Mouse (Mus musculus) thymus, adult 2 months (tissue): ENCODE measurements around the gene Pp2d1. TPM values are rescaled to one million over a fixed set of nuclear protein-coding genes. Genes with fewer than 3 reads are reported as not detected.

Experiments
- DNase-seq: peaks from one replicate; pipeline ENCODE4 v3.0.0; 2021
- H3K27ac ChIP-seq: fragments of 200-500 bp; 2 replicates; pipeline ENCODE4 v1.5.1; 2012; ENCODE audit warnings: low read length, control low read depth; ENCODE audit not compliant: control insufficient read depth, insufficient read depth
- H3K27me3 ChIP-seq: fragments of 200-500 bp; 2 replicates; pipeline ENCODE4 v1.6.1; 2012; ENCODE audit warnings: mild to moderate bottlenecking, low read length, moderate library complexity, mixed read lengths; ENCODE audit not compliant: control insufficient read depth, insufficient read depth
- H3K36me3 ChIP-seq: fragments of 200-500 bp; 2 replicates; pipeline ENCODE4 v1.6.1; 2012; ENCODE audit warnings: mild to moderate bottlenecking, low read length, moderate library complexity; ENCODE audit not compliant: control insufficient read depth, insufficient read depth
- H3K4me1 ChIP-seq: fragments of 200-500 bp; replicated peaks from 2 replicates; pipeline ENCODE4 v1.6.1; 2012; ENCODE audit warnings: low read length; ENCODE audit not compliant: control insufficient read depth, insufficient read depth
- H3K4me3 ChIP-seq: fragments of 200-500 bp; 2 replicates; pipeline ENCODE4 v1.5.1; 2012; ENCODE audit warnings: mild to moderate bottlenecking, low read length, control low read depth, moderate library complexity; ENCODE audit not compliant: control insufficient read depth, insufficient read depth
- CTCF ChIP-seq: fragments of 200-500 bp; IDR thresholded peaks from 2 replicates; pipeline ENCODE4 v1.5.1; 2012; ENCODE audit warnings: mild to moderate bottlenecking, control low read depth, low read length, moderate library complexity, borderline replicate concordance; ENCODE audit not compliant: control insufficient read depth, poor library complexity, insufficient read depth; ENCODE audit errors: extremely low read depth
- POLR2A ChIP-seq: fragments of 200-500 bp; IDR thresholded peaks from 2 replicates; pipeline ENCODE4 v1.6.1; 2012; ENCODE audit warnings: mild to moderate bottlenecking, low read length, control low read depth, moderate library complexity; ENCODE audit not compliant: control insufficient read depth, poor library complexity, insufficient read depth; ENCODE audit errors: extremely low read depth
- WGBS: fragments of 180-500 bp; shearing (Covaris S2); methylation state at CpG from one replicate; pipeline ENCODE4 v1.1.7; 2018; 5-methylcytosine and 5-hydroxymethylcytosine counted together
- polyA plus RNA-seq: library from polyadenylated mRNA; depleted of rRNA; stranded (reverse); fragments of >200 nt; gene quantifications from 2 replicates; pipeline ENCODE4 v1.2.3, GENCODE M21; 2012

Gene Pp2d1
- polyA plus RNA-seq, 1 experiment = not detected

DNA sequence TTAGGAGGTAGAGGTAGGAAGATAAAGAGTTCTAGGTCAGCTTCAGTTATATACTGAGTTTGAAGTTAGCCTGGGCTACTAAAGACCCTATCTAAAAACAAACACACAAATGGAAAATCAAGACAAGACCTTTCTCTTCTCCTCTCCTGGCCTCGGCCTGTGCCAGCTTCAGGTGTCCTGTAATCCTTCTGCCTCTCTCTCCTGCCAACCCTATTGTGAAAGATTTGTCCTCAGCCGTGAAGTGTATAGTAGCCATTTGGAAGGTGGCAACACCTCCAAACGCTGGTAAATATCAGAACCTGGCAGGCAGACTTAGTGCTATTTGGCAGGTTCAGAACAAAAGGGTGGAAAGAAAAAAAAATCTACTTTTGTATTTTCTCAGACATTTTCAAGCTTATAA, 41.0 kb upstream of the Pp2d1 start:
- H3K27me3 ChIP-seq = no peaks in the 10 kb centered on the region
- no peak overlapping the region for H3K4me3 ChIP-seq
- 92% methylated on average over 3 of the region's 3 CpGs for WGBS
- H3K4me1 ChIP-seq = peaks cover 24% of the 10 kb centered on the region
- no peak for TF ChIP-seq POLR2A
- TF ChIP-seq CTCF = no peak
- DNase-seq = no peak
- H3K36me3 ChIP-seq = peaks cover 3% of the 10 kb centered on the region; the same call in 1 of the 2 replicates
- H3K27ac ChIP-seq = no peak overlapping the region

DNA sequence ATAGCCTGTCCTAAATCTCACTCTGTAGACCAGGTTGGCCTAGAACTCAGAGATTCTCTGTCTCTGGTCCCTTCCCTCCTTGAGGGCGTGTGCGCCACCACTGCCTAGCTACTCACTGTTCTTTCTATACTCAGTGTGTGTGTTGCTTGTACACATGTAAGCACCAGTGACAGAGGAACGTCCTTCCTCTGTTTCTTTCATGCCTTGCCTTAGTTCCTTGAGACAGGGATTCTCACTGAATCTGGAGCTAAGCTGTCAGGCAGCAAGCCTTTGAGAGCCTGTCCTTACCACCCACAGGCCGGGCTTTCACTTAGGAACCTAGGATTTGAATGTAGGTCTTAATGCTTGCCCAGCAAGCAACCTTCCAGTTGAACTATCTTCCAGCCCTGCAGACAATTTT, 40.4 kb upstream of the Pp2d1 start:
- TF ChIP-seq CTCF (no peak), POLR2A (no peak)
- H3K27me3 ChIP-seq = no peaks in the 10 kb centered on the region
- no peak for DNase-seq
- peaks cover 24% of the 10 kb centered on the region for H3K4me1 ChIP-seq
- H3K4me3 ChIP-seq = no peak overlapping the region
- 78% methylated on average over 4 of the region's 4 CpGs for WGBS
- H3K27ac ChIP-seq = peak overlapping the region; percentile 53; the same call in 1 of the 2 replicates
- H3K36me3 ChIP-seq = peaks cover 3% of the 10 kb centered on the region; the same call in 1 of the 2 replicates

GRCm38 (mm10) chr17:53578776-53579175, 39.5 kb upstream of the Pp2d1 start:
- H3K27me3 ChIP-seq = no peaks in the 10 kb centered on the region
- no peak overlapping the region for H3K27ac ChIP-seq
- peaks cover 22% of the 10 kb centered on the region for H3K4me1 ChIP-seq
- peaks cover 3% of the 10 kb centered on the region; the same call in 1 of the 2 replicates for H3K36me3 ChIP-seq
- DNase-seq = peak; percentile 36
- TF ChIP-seq POLR2A (no peak), CTCF (no peak)
- 31% methylated on average over 9 of the region's 9 CpGs for WGBS
- H3K4me3 ChIP-seq = no peak overlapping the region

GRCm38 (mm10) chr17:53578249-53578648, 39.0 kb upstream of the Pp2d1 start:
- peaks cover 20% of the 10 kb centered on the region for H3K4me1 ChIP-seq

DNA sequence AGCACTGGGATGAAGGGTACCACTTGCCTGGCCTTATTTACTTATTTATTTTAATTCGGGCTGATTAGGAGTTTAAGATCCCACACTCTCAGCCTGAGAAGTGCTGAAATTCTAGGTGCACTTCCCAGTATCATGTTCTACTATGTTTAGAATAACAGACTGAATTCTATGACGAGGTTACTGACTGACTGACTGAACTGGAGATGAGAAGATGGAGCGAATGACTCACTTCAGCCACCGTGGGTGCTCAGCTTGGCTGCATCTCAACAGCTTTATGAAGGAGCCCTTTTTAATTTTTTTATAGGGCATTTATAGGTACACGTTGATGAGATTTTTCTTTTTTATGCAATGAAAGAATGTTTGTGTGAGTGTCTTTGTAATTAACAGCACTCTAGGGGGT, 38.5 kb upstream of the Pp2d1 start:
- Histone ChIP-seq H3K36me3 (peaks cover 3% of the 10 kb centered on the region; the same call in 1 of the 2 replicates), H3K4me1 (peaks cover 18% of the 10 kb centered on the region), H3K27ac (no peak overlapping the region), H3K4me3 (no peak overlapping the region), H3K27me3 (no peaks in the 10 kb centered on the region)
- DNase-seq = no peak
- TF ChIP-seq CTCF (no peak), POLR2A (no peak)
- WGBS = 71% methylated on average over 5 of the region's 5 CpGs

More at GRCm38 (mm10) chr17:53578249-53578648, 39.0 kb upstream of the Pp2d1 start:
- DNase-seq = no peak
- Histone ChIP-seq H3K27ac (no peak overlapping the region), H3K27me3 (no peaks in the 10 kb centered on the region), H3K36me3 (peaks cover 3% of the 10 kb centered on the region; the same call in 1 of the 2 replicates), H3K4me3 (no peak overlapping the region)
- 77% methylated on average over 6 of the region's 6 CpGs for WGBS
- TF ChIP-seq CTCF (no peak), POLR2A (no peak)

DNA sequence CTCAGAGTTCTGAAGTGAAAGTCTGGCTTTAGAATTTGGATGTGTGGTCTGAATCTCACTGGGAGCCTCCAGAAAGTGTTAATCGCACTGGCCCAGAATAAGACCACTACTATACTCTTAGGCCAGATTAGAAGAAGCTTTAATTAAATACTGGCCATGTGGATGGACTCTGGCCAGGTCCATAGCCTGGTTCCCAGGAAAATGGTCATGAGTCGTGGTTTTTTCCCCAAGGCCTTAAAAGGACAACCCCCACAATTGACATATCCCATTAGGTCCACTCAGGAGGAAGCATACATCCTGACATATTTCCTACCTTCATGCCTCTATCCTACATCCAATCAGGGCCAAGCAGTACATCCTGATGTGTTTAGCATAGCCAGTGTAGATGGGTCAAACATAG, 37.9 kb upstream of the Pp2d1 start:
- Histone ChIP-seq H3K4me1 (peaks cover 16% of the 10 kb centered on the region), H3K4me3 (no peak overlapping the region), H3K27me3 (no peaks in the 10 kb centered on the region), H3K36me3 (peaks cover 3% of the 10 kb centered on the region; the same call in 1 of the 2 replicates), H3K27ac (no peak overlapping the region)
- 94% methylated on average over 2 of the region's 2 CpGs for WGBS
- no peak for DNase-seq
- TF ChIP-seq CTCF = no peak
- no peak for TF ChIP-seq POLR2A
